Mouse (Mus musculus) monocyte, adult 5-6 weeks (primary cell): Measurements from ENCODE around the gene Batf3. TPM values are rescaled to one million over a fixed set of nuclear protein-coding genes. Genes with fewer than 3 reads are reported as not detected.

ENCODE experiments used
- ATAC-seq: fragments of 153-309, 156-312 bp; replicated peaks from 2 replicates; pipeline ENCODE4 v1.8.0; 2017; ENCODE audit warnings: mild to moderate bottlenecking; ENCODE audit not compliant: low TSS enrichment, insufficient number of reproducible peaks, severe bottlenecking, poor library complexity, low FRiP score
- total RNA-seq: library from RNA; stranded (forward); fragments of 200-1000, 200-491, 200-594 nt; gene quantifications from 3 replicates; pipeline ENCODE4 v1.2.3, GENCODE M21; 2017

Batf3 gene
- total RNA-seq, 1 experiment from 2014 or later = 2.3 TPM

GRCm38 (mm10) chr1:191084951-191085559 lies 12.6 kb upstream of the Batf3 start:
- peak; percentile 47 for ATAC-seq

- peak; percentile 93 for ATAC-seq
Observed at GRCm38 (mm10) chr1:191085597-191085996, 12.1 kb upstream of the Batf3 start.

- no peak for ATAC-seq
Observed at GRCm38 (mm10) chr1:191086304-191086878, 11.3 kb upstream of the Batf3 start.

GRCm38 (mm10) chr1:191086960-191087359 lies 10.7 kb upstream of the Batf3 start:
- ATAC-seq = no peak

- ATAC-seq = no peak
Observed at GRCm38 (mm10) chr1:191087955-191088354, 9.7 kb upstream of the Batf3 start.

- ATAC-seq = no peak
Observed at GRCm38 (mm10) chr1:191089355-191089754, 8.3 kb upstream of the Batf3 start.

GRCm38 (mm10) chr1:191092050-191092449 lies 5.6 kb upstream of the Batf3 start:
- no peak for ATAC-seq

- no peak for ATAC-seq
Observed at GRCm38 (mm10) chr1:191093578-191093977, 4.1 kb upstream of the Batf3 start.

GRCm38 (mm10) chr1:191095019-191095418 lies 2.6 kb upstream of the Batf3 start:
- no peak; the same call in 1 of the 2 replicates for ATAC-seq

GRCm38 (mm10) chr1:191096871-191097681 lies 571 bp upstream of the Batf3 start:
- ATAC-seq = no peak

GRCm38 (mm10) chr1:191099114-191099513 lies 1.5 kb downstream of the Batf3 start:
- no peak for ATAC-seq

GRCm38 (mm10) chr1:191099772-191100291 lies 2.2 kb downstream of the Batf3 start:
- no peak for ATAC-seq

GRCm38 (mm10) chr1:191102730-191103370 lies 5.2 kb downstream of the Batf3 start:
- no peak for ATAC-seq

- ATAC-seq = no peak
Observed at GRCm38 (mm10) chr1:191105246-191105645, 7.6 kb downstream of the Batf3 start.

GRCm38 (mm10) chr1:191107306-191107705 lies 9.7 kb downstream of the Batf3 start:
- ATAC-seq = no peak

- ATAC-seq = no peak
Observed at GRCm38 (mm10) chr1:191109907-191110306, 12.3 kb downstream of the Batf3 start.

GRCm38 (mm10) chr1:191111146-191111545 lies 13.5 kb downstream of the Batf3 start:
- ATAC-seq = peak; percentile 66

GRCm38 (mm10) chr1:191114868-191115267 lies 17.2 kb downstream of the Batf3 start:
- peak; percentile 68 for ATAC-seq
